Mouse (Mus musculus) spleen, postnatal 36 days (tissue): ENCODE measurements around the gene Gm9945.
A peak's percentile ranks its signal among the peaks of the same experiment; 100 is the strongest.

Source experiments
- DNase-seq, 2 experiments: peaks; one replicate each; pipeline ENCODE4 v3.0.0; 2022; ENCODE audit warnings: low spot score in 2 of 2, mixed read lengths in 1 of 2

The Gm9945 gene

GRCm38 (mm10) chr11:53461727-53462126, 18.2 kb upstream of the Gm9945 start:
- no peak for DNase-seq

GRCm38 (mm10) chr11:53463551-53464424, 16.2 kb upstream of the Gm9945 start:
- no peak for DNase-seq

GRCm38 (mm10) chr11:53466231-53466971, 13.6 kb upstream of the Gm9945 start:
- DNase-seq: no peak

- no peak for DNase-seq
These were observed 10.5 kb upstream of the Gm9945 start for GRCm38 (mm10) chr11:53469294-53469967.

- DNase-seq: peak; percentile 67 to 77
These were observed 9.8 kb upstream of the Gm9945 start, which contains the start of gene Gm9837 for GRCm38 (mm10) chr11:53469968-53470695. Gm9837 (minus strand) TSS chr11:53470479.

GRCm38 (mm10) chr11:53472709-53473108, 7.3 kb upstream of the Gm9945 start:
- DNase-seq: no peak

GRCm38 (mm10) chr11:53475620-53476019, 4.3 kb upstream of the Gm9945 start:
- DNase-seq: no peak

- no peak for DNase-seq
These were observed 2.1 kb upstream of the Gm9945 start for GRCm38 (mm10) chr11:53477833-53478232.

GRCm38 (mm10) chr11:53478383-53479170, 1.4 kb upstream of the Gm9945 start:
- no peak for DNase-seq

GRCm38 (mm10) chr11:53479171-53479782, 689 bp upstream of the Gm9945 start:
- DNase-seq: no peak

GRCm38 (mm10) chr11:53481088-53481730, 1.2 kb downstream of the Gm9945 start:
- peak in 1 of 2 experiments; percentile 49 for DNase-seq

- peak; percentile 30 to 60 for DNase-seq
These were observed 3.4 kb downstream of the Gm9945 start for GRCm38 (mm10) chr11:53483159-53483891.

GRCm38 (mm10) chr11:53485719-53486118, 5.8 kb downstream of the Gm9945 start:
- DNase-seq: no peak

GRCm38 (mm10) chr11:53486351-53486750, 6.4 kb downstream of the Gm9945 start:
- DNase-seq: no peak

GRCm38 (mm10) chr11:53486822-53487594, 7.0 kb downstream of the Gm9945 start:
- DNase-seq: no peak

GRCm38 (mm10) chr11:53489007-53489406, 9.0 kb downstream of the Gm9945 start:
- no peak for DNase-seq

- DNase-seq: no peak
These were observed 9.5 kb downstream of the Gm9945 start for GRCm38 (mm10) chr11:53489421-53489820.

- no peak for DNase-seq
These were observed 12.0 kb downstream of the Gm9945 start for GRCm38 (mm10) chr11:53491954-53492401.
